In genomic region chr11:8689515-8689914, GRCm38 (mm10) we compare ENCODE assay signal across 8 mouse cellular contexts.
DNase-seq lines count a peak whose midpoint lies in the region.

No protein-coding gene starts in this region.

- peak; percentile 13 to 35 for DNase-seq in kidney, adult 8-10 months
- no peak for DNase-seq in kidney, adult 18-20 months
- DNase-seq in kidney, adult 9 months: peak; percentile 58
- DNase-seq in lung, postnatal 10 days: peak; percentile 55
- DNase-seq in thymus, adult 18-20 months: peak; percentile 21 to 46
- no peak for DNase-seq in retina, embryonic 14.5 days (ENCODE audit: low spot score)
- DNase-seq in layer of hippocampus, adult 9-10 months (ENCODE audit: low spot score): no peak
- DNase-seq in urinary bladder, adult 18-20 months (ENCODE audit: low spot score in 2 of 2): no peak

Comparison
In these comparisons a context has a peak if more than half of its experiments do, and no peak if none do; other contexts are left out.
1. DNase-seq: peak in kidney, adult 8-10 months (2 of 2), kidney, adult 9 months (single experiment), lung, postnatal 10 days (single experiment) and thymus, adult 18-20 months (2 of 2); none in kidney, adult 18-20 months (single experiment), retina, embryonic 14.5 days (single experiment), layer of hippocampus, adult 9-10 months (single experiment) and urinary bladder, adult 18-20 months (0 of 2).